Mouse (Mus musculus) embryonic facial prominence, embryonic 11.5 days (tissue): ENCODE measurements around the gene Gm20388. TPM values are rescaled to one million over a fixed set of nuclear protein-coding genes. Genes with fewer than 3 reads are reported as not detected.

Experiments used
- ATAC-seq: fragments of 200-750 bp; cut with Nextera tagmentation; replicated peaks from 2 replicates; pipeline ENCODE4 v1.8.0; 2017; ENCODE audit warnings: low read depth; ENCODE audit not compliant: insufficient number of reproducible peaks, low FRiP score, low TSS enrichment
- DNase-seq: peaks from one replicate; pipeline ENCODE4 v3.0.0-alpha.2; 2015; ENCODE audit warnings: low spot score
- H3K27ac ChIP-seq: fragments of 300-500 bp; sonication (generic); replicated peaks from 2 replicates; pipeline ENCODE4 v1.5.1; 2014; ENCODE audit warnings: mild to moderate bottlenecking, low read depth, low read length, control low read depth
- H3K27me3 ChIP-seq: fragments of 300-500 bp; sonication (generic); 2 replicates; pipeline ENCODE4 v1.6.1; 2014; ENCODE audit warnings: mild to moderate bottlenecking, low read length, moderate library complexity, mixed read lengths; ENCODE audit not compliant: control insufficient read depth, insufficient read depth
- H3K36me3 ChIP-seq: fragments of 300-500 bp; sonication (generic); replicated peaks from 2 replicates; pipeline ENCODE4 v1.6.1; 2014; ENCODE audit warnings: low read depth, mild to moderate bottlenecking, low read length, moderate library complexity, mixed read lengths; ENCODE audit not compliant: control insufficient read depth, insufficient read depth
- H3K4me1 ChIP-seq: fragments of 300-500 bp; sonication (generic); 2 replicates; pipeline ENCODE4 v1.6.1; 2014; ENCODE audit warnings: low read length, mixed read lengths; ENCODE audit not compliant: control insufficient read depth, insufficient read depth
- H3K4me2 ChIP-seq: fragments of 300-500 bp; sonication (generic); 2 replicates; pipeline ENCODE4 v1.6.1; 2014; ENCODE audit warnings: low read depth, mild to moderate bottlenecking, control low read depth, low read length, moderate library complexity
- H3K4me3 ChIP-seq: fragments of 300-500 bp; sonication (generic); 2 replicates; pipeline ENCODE4 v1.5.1; 2014; ENCODE audit warnings: low read depth, low read length, control low read depth
- H3K9ac ChIP-seq: fragments of 300-500 bp; sonication (generic); replicated peaks from 2 replicates; pipeline ENCODE4 v1.6.1; 2014; ENCODE audit warnings: mild to moderate bottlenecking, control low read depth, low read length
- H3K9me3 ChIP-seq: fragments of 300-500 bp; sonication (generic); replicated peaks from 2 replicates; pipeline ENCODE4 v1.6.1; 2016; ENCODE audit warnings: mild to moderate bottlenecking, low read length, inconsistent platforms, mixed read lengths; ENCODE audit not compliant: control insufficient read depth
- WGBS: fragments of 180-500 bp; shearing (Covaris S2); extraction: QIAGEN DNeasy Blood & Tissue Kit; methylation state at CpG from one replicate; pipeline ENCODE4 v1.1.7; 2014; 5-methylcytosine and 5-hydroxymethylcytosine counted together
- polyA plus RNA-seq: library from polyadenylated mRNA; unstranded; fragments of >200 nt; fragmentation: Nextera tagmentation; extraction: Ambion mirVana; gene quantifications from 2 replicates; pipeline ENCODE4 v1.2.1, GENCODE M21; 2014

Gm20388 gene
- polyA plus RNA-seq, 1 experiment from 2014 or later, result 3.1 TPM

- Histone ChIP-seq H3K9ac (no peak overlapping the region), H3K9me3 (no peaks in the 10 kb centered on the region), H3K4me1 (no peaks in the 10 kb centered on the region), H3K4me2 (no peak overlapping the region), H3K4me3 (no peak overlapping the region), H3K27ac (no peak overlapping the region), H3K27me3 (peaks cover 12% of the 10 kb centered on the region), H3K36me3 (no peaks in the 10 kb centered on the region)
- ATAC-seq (no peak), DNase-seq (no peak)
- 11% methylated on average over 3 of the region's 3 CpGs for WGBS
These were observed 1055.9 kb downstream of the Gm20388 start for GRCm38 (mm10) chr8:120966557-120966956.

- WGBS, result 46% methylated on average over 6 of the region's 6 CpGs
- no peak overlapping the region for H3K4me3 ChIP-seq
- ATAC-seq (no peak), DNase-seq (no peak)
- no peak overlapping the region for H3K9ac ChIP-seq
- H3K27me3 ChIP-seq, result peaks cover 24% of the 10 kb centered on the region
- no peaks in the 10 kb centered on the region for H3K9me3 ChIP-seq
- no peaks in the 10 kb centered on the region for H3K36me3 ChIP-seq
- H3K4me1 ChIP-seq, result no peaks in the 10 kb centered on the region
- H3K27ac ChIP-seq, result no peak overlapping the region
- no peak overlapping the region for H3K4me2 ChIP-seq
These were observed 1057.7 kb downstream of the Gm20388 start for GRCm38 (mm10) chr8:120968308-120968707.

GRCm38 (mm10) chr8:120970346-120970745, 1059.7 kb downstream of the Gm20388 start:
- Histone ChIP-seq H3K4me2 (no peak overlapping the region), H3K27me3 (peaks cover 30% of the 10 kb centered on the region), H3K9me3 (no peaks in the 10 kb centered on the region), H3K36me3 (no peaks in the 10 kb centered on the region), H3K4me3 (no peak overlapping the region), H3K4me1 (no peaks in the 10 kb centered on the region), H3K9ac (no peak overlapping the region), H3K27ac (no peak overlapping the region)
- ATAC-seq, result no peak
- peak; percentile 66 for DNase-seq
- WGBS, result 25% methylated on average over 5 of the region's 5 CpGs

GRCm38 (mm10) chr8:120971691-120972469, 1061.2 kb downstream of the Gm20388 start:
- WGBS, result 17% methylated on average over 34 of the region's 34 CpGs
- peak overlapping the region; percentile 38 for H3K4me2 ChIP-seq
- H3K9me3 ChIP-seq, result no peaks in the 10 kb centered on the region
- H3K27me3 ChIP-seq, result peaks cover 25% of the 10 kb centered on the region
- H3K4me3 ChIP-seq, result peak overlapping the region; percentile 2; the same call in 1 of the 2 replicates
- H3K27ac ChIP-seq, result no peak overlapping the region
- DNase-seq (peak; percentile 39), ATAC-seq (no peak)
- no peaks in the 10 kb centered on the region for H3K4me1 ChIP-seq
- no peaks in the 10 kb centered on the region for H3K36me3 ChIP-seq
- no peak overlapping the region for H3K9ac ChIP-seq

GRCm38 (mm10) chr8:120973046-120973445, 1062.4 kb downstream of the Gm20388 start:
- 23% methylated on average over 7 of the region's 7 CpGs for WGBS
- H3K9me3 ChIP-seq, result no peaks in the 10 kb centered on the region
- H3K36me3 ChIP-seq, result no peaks in the 10 kb centered on the region
- H3K9ac ChIP-seq, result no peak overlapping the region
- no peak overlapping the region for H3K27ac ChIP-seq
- DNase-seq (no peak), ATAC-seq (no peak)
- H3K4me1 ChIP-seq, result no peaks in the 10 kb centered on the region
- H3K4me3 ChIP-seq, result no peak overlapping the region
- H3K27me3 ChIP-seq, result peaks cover 25% of the 10 kb centered on the region
- no peak overlapping the region for H3K4me2 ChIP-seq

- Histone ChIP-seq H3K4me2 (no peak overlapping the region), H3K36me3 (no peaks in the 10 kb centered on the region), H3K4me1 (no peaks in the 10 kb centered on the region), H3K27ac (no peak overlapping the region), H3K9ac (no peak overlapping the region), H3K9me3 (no peaks in the 10 kb centered on the region), H3K27me3 (peaks cover 15% of the 10 kb centered on the region), H3K4me3 (no peak overlapping the region)
- ATAC-seq, result no peak
- no peak for DNase-seq
- 69% methylated on average over 13 of the region's 13 CpGs for WGBS
These were observed 1066.5 kb downstream of the Gm20388 start for GRCm38 (mm10) chr8:120977131-120977530.

- ATAC-seq (no peak), DNase-seq (no peak)
- Histone ChIP-seq H3K4me1 (no peaks in the 10 kb centered on the region), H3K27me3 (no peaks in the 10 kb centered on the region), H3K4me2 (no peak overlapping the region), H3K4me3 (no peak overlapping the region), H3K9ac (no peak overlapping the region), H3K9me3 (no peaks in the 10 kb centered on the region), H3K27ac (no peak overlapping the region), H3K36me3 (no peaks in the 10 kb centered on the region)
- WGBS, result 73% methylated on average over 9 of the region's 9 CpGs
These were observed 1068.6 kb downstream of the Gm20388 start for GRCm38 (mm10) chr8:120979210-120979609.

- no peaks in the 10 kb centered on the region for H3K9me3 ChIP-seq
- no peak overlapping the region for H3K27ac ChIP-seq
- DNase-seq (peak; percentile 43), ATAC-seq (no peak)
- H3K4me3 ChIP-seq, result no peak overlapping the region
- no peak overlapping the region for H3K9ac ChIP-seq
- H3K27me3 ChIP-seq, result no peaks in the 10 kb centered on the region
- 46% methylated on average over 13 of the region's 13 CpGs for WGBS
- no peaks in the 10 kb centered on the region for H3K4me1 ChIP-seq
- no peak overlapping the region for H3K4me2 ChIP-seq
- H3K36me3 ChIP-seq, result no peaks in the 10 kb centered on the region
These were observed 1070.3 kb downstream of the Gm20388 start for GRCm38 (mm10) chr8:120980948-120981347.
